Mouse (Mus musculus): ENCODE results near the gene Olfr458. TPM values are rescaled to one million over a fixed set of nuclear protein-coding genes. Genes with fewer than 3 reads are reported as not detected.
A peak's percentile ranks its signal among the peaks of the same experiment; 100 is the strongest.
"Not testable (repeated sequence)": the region's sequence is repeated elsewhere in the genome, so short reads cannot be mapped to it uniquely, and the experiment has no call there.

Gene Olfr458
- not detected for polyA plus RNA-seq (2021)

GRCm38 (mm10) chr6:42465096-42465495 is at the start of gene Olfr458:
Gene Olfr458, minus strand, starts transcription at chr6:42465196.
- POLR2A ChIA-PET = no interaction called here
- in situ Hi-C loops (cut with MboI; ENCODE audit: low pct_unique_long_range_greater_than_20kb) = no loop called here
- CTCF ChIA-PET = interaction anchor here (1.1 kb wide), 1 partner anchor 9 kb away, joined by 3 read pairs; no protein-coding TSS in a partner anchor
- no peaks in the 10 kb centered on the region for H3K27me3 ChIP-seq
- no peak for ATAC-seq
- no peak for TF ChIP-seq CTCF (IDR thresholded peaks at IDR 0.05)
- DNase-seq (ENCODE audit: low read depth, low spot score) = no peak

- no peaks in the 10 kb centered on the region for H3K27me3 ChIP-seq
- in situ Hi-C loops (cut with MboI; ENCODE audit: low pct_unique_long_range_greater_than_20kb) = no loop called here
- DNase-seq (ENCODE audit: low read depth, low spot score) (no peak), ATAC-seq (peak; percentile 86)
- ChIA-PET POLR2A (no interaction called here), CTCF (interaction anchor here (1.2 kb wide), 1 partner anchor 70 kb away, joined by 3 read pairs; no protein-coding TSS in a partner anchor)
- TF ChIP-seq CTCF (IDR thresholded peaks at IDR 0.05) = no peak
These were observed 48.5 kb upstream of the Olfr458 start for GRCm38 (mm10) chr6:42513461-42513860.

- no peak for DNase-seq (ENCODE audit: low read depth, low spot score)
- ATAC-seq = no peak
- ChIA-PET POLR2A (no interaction called here), CTCF (interaction anchor here (1.4 to 2.4 kb wide), 2 partner anchors 9 to 18 kb away, joined by 3 to 7 read pairs; no protein-coding TSS in a partner anchor)
- no peaks in the 10 kb centered on the region for H3K27me3 ChIP-seq
- in situ Hi-C loops (cut with MboI; ENCODE audit: low pct_unique_long_range_greater_than_20kb) = no loop called here
- no peak for TF ChIP-seq CTCF (IDR thresholded peaks at IDR 0.05)
These were observed 44.3 kb upstream of the Olfr458 start for GRCm38 (mm10) chr6:42509311-42509710.

- POLR2A ChIA-PET = interaction anchor here (0.7 kb wide), 1 partner anchor 210 kb away, joined by 5 read pairs; no protein-coding TSS in a partner anchor
- CTCF ChIA-PET = interaction anchor here (0.7 kb wide), 2 partner anchors 80 to 127 kb away, joined by 3 read pairs; no protein-coding TSS in a partner anchor
- ATAC-seq (no peak), DNase-seq (ENCODE audit: low read depth, low spot score) (no peak)
- in situ Hi-C loops (cut with MboI; ENCODE audit: low pct_unique_long_range_greater_than_20kb) = no loop called here
- H3K27me3 ChIP-seq = no peaks in the 10 kb centered on the region
- TF ChIP-seq CTCF (IDR thresholded peaks at IDR 0.05) = no peak
These were observed 38.5 kb upstream of the Olfr458 start for GRCm38 (mm10) chr6:42503478-42503877.

GRCm38 (mm10) chr6:42489731-42490130 is 24.7 kb upstream of the Olfr458 start:
- no peak for DNase-seq (ENCODE audit: low read depth, low spot score)
- ATAC-seq = peak; percentile 78
- CTCF ChIA-PET = interaction anchor here (1.0 kb wide), 1 partner anchor 22 kb away, joined by 3 read pairs; no protein-coding TSS in a partner anchor
- in situ Hi-C loops (cut with MboI; ENCODE audit: low pct_unique_long_range_greater_than_20kb) = no loop called here
- TF ChIP-seq CTCF (IDR thresholded peaks at IDR 0.05) = no peak
- no peaks in the 10 kb centered on the region for H3K27me3 ChIP-seq
- POLR2A ChIA-PET = no interaction called here

- no peaks in the 10 kb centered on the region for H3K27me3 ChIP-seq
- POLR2A ChIA-PET = interaction anchor here (0.6 kb wide), 1 partner anchor 43 kb away, joined by 3 read pairs; no protein-coding TSS in a partner anchor
- no peak for TF ChIP-seq CTCF (IDR thresholded peaks at IDR 0.05)
- CTCF ChIA-PET = no interaction called here
- in situ Hi-C loops (cut with MboI; ENCODE audit: low pct_unique_long_range_greater_than_20kb) = no loop called here
- ATAC-seq (no peak), DNase-seq (ENCODE audit: low read depth, low spot score) (no peak)
These were observed 22.1 kb upstream of the Olfr458 start, which contains the start of gene Olfr456 for GRCm38 (mm10) chr6:42487114-42487513. Gene Olfr456, minus strand, starts transcription at chr6:42487214.

- POLR2A ChIA-PET = interaction anchor here (0.8 kb wide), 1 partner anchor 29 kb away, joined by 3 read pairs; no protein-coding TSS in a partner anchor
- DNase-seq (ENCODE audit: low read depth, low spot score) (no peak), ATAC-seq (no peak)
- in situ Hi-C loops (cut with MboI; ENCODE audit: low pct_unique_long_range_greater_than_20kb) = no loop called here
- no peaks in the 10 kb centered on the region for H3K27me3 ChIP-seq
- CTCF ChIA-PET = no interaction called here
- no peak for TF ChIP-seq CTCF (IDR thresholded peaks at IDR 0.05)
These were observed 19.6 kb upstream of the Olfr458 start for GRCm38 (mm10) chr6:42484633-42485032.

GRCm38 (mm10) chr6:42476235-42476634 is 11.2 kb upstream of the Olfr458 start, which contains the start of gene Olfr457:
Gene Olfr457, minus strand, starts transcription at chr6:42476335.
- in situ Hi-C loops (cut with MboI; ENCODE audit: low pct_unique_long_range_greater_than_20kb) = no loop called here
- TF ChIP-seq CTCF (IDR thresholded peaks at IDR 0.05) = no peak

GRCm38 (mm10) chr6:42471298-42471697 is 6.3 kb upstream of the Olfr458 start:
- CTCF ChIA-PET; H3K27me3 ChIP-seq; ATAC-seq; DNase-seq (ENCODE audit: low read depth, low spot score); POLR2A ChIA-PET; in situ Hi-C loops (cut with MboI; ENCODE audit: low pct_unique_long_range_greater_than_20kb): not testable (repeated sequence)

More at GRCm38 (mm10) chr6:42476235-42476634, 11.2 kb upstream of the Olfr458 start, which contains the start of gene Olfr457:
- ChIA-PET POLR2A (no interaction called here), CTCF (no interaction called here)
- ATAC-seq = no peak
- H3K27me3 ChIP-seq = no peaks in the 10 kb centered on the region
- no peak for DNase-seq (ENCODE audit: low read depth, low spot score)

- no peak for DNase-seq (ENCODE audit: low read depth, low spot score)
- POLR2A ChIA-PET = no interaction called here
- CTCF ChIA-PET = no interaction called here
- TF ChIP-seq CTCF (IDR thresholded peaks at IDR 0.05) = no peak
- peak; percentile 26 for ATAC-seq
- in situ Hi-C loops (cut with MboI; ENCODE audit: low pct_unique_long_range_greater_than_20kb) = no loop called here
- no peaks in the 10 kb centered on the region for H3K27me3 ChIP-seq
These were observed 5.5 kb upstream of the Olfr458 start for GRCm38 (mm10) chr6:42470542-42470941.

- ChIA-PET POLR2A (no interaction called here), CTCF (no interaction called here)
- no peak for ATAC-seq
- in situ Hi-C loops (cut with MboI; ENCODE audit: low pct_unique_long_range_greater_than_20kb) = no loop called here
- no peaks in the 10 kb centered on the region for H3K27me3 ChIP-seq
- DNase-seq (ENCODE audit: low read depth, low spot score) = no peak
- no peak for TF ChIP-seq CTCF (IDR thresholded peaks at IDR 0.05)
These were observed 17.6 kb downstream of the Olfr458 start for GRCm38 (mm10) chr6:42447381-42447780.
